Mouse (Mus musculus) gastrocnemius, postnatal 10 days (tissue): ENCODE measurements around the gene Tmprss9. TPM values are rescaled to one million over a fixed set of nuclear protein-coding genes. Genes with fewer than 3 reads are reported as not detected.
A peak's percentile ranks its signal among the peaks of the same experiment; 100 is the strongest.
"Not testable (repeated sequence)": the region's sequence is repeated elsewhere in the genome, so short reads cannot be mapped to it uniquely, and the experiment has no call there.

Experiments used
- DNase-seq: peaks from one replicate; pipeline ENCODE4 v3.0.0; 2021; ENCODE audit warnings: mixed read lengths
- long read RNA-seq, 2 experiments: library from polyadenylated mRNA; stranded (forward); transcript quantifications; one replicate each; pipeline ENCODE4 v2.0.0; 2021
- total RNA-seq, 2 experiments: library from RNA; stranded (reverse); gene quantifications; 2 replicates each; pipeline ENCODE4 v1.2.3; 2021

The Tmprss9 gene
- total RNA-seq = under 1 TPM in 1 of 2 experiments, not detected in 1; 0.07 TPM
- long read RNA-seq, experiment 1 = 0 reads
- long read RNA-seq, experiment 2 = 0 reads

DNA sequence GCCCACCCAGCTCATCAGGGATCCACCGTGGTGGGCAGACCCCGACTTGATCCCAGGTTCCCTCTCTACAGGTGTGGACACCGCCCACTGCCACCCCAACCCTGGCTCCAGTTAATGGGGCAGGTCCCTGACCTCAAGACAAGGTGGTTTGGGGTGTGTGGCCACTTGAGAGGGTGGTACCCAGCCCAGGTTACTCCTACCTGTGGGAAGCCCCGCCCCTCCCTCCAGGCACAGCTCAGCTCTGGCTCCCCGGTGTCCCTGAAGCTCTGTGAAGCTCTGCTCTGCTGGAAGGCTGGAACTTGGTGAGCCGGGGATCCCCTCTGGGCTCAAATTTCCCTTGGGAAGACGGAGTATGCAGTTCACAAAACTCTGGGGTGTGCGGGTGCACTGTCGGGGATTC lies at the start of gene Tmprss9:
Gene Tmprss9 (plus strand): TSS at position 268 of the 400 bp plus-strand sequence.
- no peak for DNase-seq

DNA sequence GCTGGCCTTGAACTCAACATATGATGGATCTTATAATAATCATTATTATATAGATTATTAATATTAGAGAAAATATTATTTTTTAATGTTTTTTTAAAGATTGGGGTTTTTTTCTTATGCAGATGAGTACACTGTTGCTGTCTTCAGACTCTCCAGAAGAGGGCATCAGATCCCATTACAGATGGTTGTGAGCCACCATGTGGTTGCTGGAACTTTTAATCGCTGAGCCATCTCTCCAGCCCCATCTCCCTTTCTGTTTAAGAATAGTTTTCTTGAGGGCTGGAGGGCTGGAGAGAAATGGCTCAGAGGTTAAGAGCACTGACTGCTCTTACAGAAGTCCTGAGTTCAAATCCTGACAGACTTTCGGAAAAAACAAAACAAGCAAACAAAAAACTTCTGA lies 49.7 kb upstream of the Tmprss9 start:
- DNase-seq = no peak

DNA sequence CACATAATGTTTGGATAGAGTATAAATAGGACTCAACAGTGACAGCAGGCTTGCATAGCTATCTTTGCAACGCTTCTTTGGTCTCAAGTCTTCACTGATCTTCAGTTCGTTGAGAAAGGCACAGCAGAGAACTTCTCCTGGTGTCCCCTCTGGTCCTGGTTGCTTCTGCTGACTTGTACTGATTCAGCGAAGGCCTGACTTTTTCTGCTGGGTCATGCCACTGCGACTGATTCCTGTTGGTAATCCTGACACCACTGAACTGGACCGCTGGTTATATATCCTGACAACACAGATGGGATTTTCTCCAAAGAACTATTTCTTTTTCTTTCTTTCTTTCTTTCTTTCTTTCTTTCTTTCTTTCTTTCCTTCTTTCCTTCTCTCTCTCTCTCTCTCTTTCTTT lies 49.1 kb upstream of the Tmprss9 start:
- DNase-seq = no peak

DNA sequence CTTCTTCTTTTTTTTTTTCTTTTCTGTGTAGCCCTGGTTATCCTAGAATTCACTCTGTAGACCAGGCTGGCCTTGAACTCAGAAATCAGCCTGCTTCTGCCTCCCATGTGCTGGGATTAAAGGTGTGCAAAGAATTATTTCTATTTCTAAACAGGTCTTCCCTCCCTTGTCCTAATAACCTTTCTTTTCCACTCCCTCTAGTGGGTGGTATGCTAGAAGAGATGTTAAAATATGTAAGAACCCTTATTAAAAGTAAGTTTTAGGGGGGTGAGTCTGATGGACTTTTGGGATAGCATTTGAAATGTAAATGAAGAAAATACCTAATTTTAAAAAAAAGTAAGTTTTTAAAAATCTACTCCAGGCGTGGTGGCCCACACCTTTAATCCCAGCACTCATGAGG lies 48.3 kb upstream of the Tmprss9 start:
- no peak for DNase-seq

DNA sequence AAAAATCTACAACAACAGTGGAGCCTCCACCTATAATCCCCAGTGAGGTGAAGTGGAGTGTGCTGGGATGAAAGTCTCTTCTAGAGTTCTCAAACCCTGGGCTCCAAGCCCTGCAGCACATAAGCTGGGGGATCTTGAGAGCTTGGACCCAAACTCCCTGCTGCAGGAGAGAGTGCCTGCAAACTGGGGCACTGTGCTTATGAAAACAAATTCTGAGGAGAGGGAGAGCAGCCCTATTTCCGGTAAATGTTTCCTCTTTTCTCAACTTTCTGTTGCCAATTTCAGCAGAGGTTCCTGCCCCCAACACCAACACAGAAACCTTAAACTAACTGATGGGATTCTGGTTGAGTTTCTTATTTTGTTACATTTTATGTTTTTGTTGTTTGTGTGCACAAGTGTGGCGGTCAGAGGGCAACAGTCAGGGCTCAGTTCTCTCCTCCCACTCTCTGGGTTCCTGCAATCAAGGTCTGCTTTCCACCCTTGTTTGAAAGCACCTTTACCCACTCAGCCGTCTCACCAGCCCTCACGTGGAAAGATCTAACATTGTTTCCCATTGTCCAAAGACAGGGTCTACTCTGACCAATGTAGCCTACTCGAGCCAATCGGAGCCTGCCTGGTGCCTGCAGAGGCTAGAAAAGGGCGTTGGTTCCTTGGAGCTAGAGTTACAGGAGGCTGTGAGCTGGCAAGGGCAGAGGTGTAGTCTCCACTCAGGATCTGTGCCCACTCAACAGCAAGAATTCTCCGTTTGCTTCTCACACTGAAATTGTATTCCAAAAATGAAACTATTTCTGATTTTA lies 47.6 kb upstream of the Tmprss9 start:
- DNase-seq = no peak

DNA sequence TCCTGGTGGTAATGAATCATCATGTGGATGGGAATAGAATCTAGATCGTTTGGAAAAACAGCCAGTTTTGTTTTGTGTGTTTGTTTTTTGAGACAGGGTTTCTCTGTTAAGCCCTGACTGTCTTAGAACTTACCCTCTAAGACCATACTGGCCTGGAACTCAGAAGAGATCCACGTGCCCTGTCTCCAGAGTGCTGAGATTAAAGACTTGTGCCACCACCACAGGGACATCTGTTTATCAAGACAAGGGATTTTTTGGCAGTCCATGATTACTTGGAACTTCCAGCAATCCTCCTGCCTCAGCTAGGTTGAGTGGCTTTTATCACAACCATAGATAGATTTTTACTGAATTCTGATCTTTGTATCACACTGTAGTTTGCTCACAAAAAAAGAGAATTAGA lies 46.8 kb upstream of the Tmprss9 start:
- no peak for DNase-seq

DNA sequence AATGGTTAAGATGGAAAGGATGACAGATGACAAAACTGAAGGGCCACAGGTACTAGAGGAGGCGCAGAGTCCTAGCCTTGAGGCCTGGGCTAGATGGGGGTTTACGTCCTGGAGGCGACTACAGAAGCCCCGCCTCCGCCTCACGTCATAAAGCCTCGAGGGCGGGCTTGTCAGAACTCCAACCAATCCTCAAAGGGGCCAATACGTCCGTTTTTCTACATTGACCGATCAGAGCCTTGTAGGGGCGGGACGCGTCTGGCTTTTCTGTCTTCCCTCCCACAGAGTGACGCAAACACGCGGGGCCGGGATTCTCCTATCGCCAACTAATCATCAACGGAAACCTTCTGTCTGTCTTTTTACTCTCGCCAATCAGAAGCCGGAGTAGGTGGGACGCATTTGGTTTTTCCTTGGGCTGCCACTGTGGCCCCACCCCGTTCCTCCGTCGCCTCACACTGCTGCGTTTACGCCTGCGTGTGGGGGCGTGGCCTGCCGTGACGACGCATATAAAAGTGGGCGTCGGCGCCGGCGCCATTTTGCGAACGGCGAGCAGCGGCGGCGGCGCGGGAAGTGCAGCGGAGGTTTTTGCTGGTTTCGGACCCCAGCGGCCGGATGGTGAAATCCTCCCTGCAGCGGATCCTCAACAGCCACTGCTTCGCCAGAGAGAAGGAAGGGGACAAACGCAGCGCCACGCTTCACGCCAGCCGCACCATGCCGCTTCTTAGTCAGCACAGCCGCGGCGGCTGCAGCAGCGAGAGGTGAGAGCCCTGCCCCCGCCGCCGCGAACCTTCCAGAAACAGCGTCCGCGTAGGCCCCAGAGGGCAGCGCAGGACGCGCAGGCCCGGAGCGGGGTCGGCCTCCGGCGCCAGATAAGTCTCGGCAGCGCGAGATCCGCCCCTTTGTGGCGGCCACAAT lies 45.2 kb upstream of the Tmprss9 start, which contains the start of gene Oaz1:
Gene Oaz1 (plus strand): TSS at position 506 of the 912 bp plus-strand sequence.
- peak; percentile 98 for DNase-seq

DNA sequence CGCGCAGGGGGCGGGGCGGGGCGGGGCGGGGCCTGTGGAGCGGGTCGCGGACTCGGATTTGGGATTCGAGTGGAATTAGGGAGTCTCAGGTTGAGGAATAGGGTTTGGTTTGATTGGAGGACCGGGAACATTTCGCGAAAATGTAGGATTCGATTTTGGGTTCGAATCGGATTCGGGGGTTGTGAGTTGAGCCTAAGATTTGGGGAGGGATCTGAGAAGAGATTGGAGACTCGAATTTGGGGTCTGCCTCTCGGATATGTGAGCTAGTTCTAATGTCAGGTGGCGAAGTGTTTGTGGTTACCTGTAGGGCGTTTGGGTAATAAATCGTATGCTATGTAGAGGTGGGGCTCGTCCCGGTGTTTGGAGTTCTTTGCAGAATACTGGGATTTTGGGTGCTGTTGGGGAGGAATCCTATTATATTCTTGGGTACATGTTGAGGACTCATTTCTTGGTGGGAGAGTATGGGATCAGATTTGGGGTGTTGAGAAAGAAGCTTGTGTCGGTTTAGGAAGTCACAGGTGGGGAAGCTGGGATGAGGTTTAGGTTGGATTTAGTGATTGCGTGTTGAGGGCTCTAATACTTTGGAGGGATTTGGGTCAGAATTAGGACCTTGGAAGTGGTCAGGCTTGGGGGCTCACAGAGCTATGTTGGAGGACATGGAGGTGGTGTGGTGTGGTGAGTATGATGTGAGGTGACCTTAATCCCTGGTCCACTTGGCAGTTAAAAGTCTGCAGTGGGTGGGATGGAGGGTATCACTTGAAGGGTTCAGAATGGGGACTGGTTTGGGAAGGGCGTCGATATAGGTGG lies 44.4 kb upstream of the Tmprss9 start:
- no peak for DNase-seq

DNA sequence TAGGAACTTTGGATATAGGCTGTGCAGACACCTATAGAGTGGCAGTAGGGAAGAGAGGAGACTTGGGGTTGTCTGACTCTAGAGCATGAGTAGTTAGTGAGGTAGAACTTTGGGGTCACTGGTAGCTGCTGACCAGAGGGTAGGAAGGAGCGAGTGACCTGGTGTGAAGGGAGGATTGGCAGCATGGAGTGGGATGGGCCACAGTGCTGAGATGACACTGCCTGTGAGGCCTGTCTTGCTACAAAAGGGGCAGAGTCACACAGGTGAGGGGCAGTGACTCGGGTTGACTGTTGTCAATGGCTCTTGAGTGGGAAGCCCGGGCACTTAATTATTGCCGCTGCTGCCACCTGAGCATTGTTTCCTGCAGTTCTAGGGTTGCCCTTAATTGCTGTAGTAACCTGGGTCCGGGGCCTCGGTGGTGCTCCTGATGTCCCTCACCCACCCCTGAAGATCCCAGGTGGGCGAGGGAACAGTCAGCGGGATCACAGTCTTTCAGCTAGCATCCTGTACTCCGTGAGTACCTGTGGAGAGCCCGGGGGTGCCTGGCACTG lies 43.7 kb upstream of the Tmprss9 start:
- DNase-seq = no peak

DNA sequence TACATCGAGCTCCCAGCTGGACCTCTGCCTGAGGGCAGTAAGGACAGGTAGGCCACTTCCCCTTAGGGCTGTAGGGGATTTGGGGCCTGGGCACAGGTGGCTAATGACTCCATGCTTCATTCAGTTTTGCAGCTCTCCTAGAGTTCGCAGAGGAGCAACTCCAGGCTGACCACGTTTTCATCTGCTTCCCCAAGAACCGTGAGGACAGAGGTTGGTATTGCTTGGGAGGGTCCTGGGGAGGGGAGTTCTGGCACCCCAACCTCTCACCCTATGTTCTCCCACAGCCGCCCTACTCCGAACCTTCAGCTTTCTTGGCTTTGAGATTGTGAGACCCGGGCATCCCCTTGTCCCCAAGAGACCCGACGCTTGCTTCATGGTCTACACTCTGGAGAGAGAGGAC lies 43.1 kb upstream of the Tmprss9 start:
- DNase-seq = not testable (repeated sequence)

DNA sequence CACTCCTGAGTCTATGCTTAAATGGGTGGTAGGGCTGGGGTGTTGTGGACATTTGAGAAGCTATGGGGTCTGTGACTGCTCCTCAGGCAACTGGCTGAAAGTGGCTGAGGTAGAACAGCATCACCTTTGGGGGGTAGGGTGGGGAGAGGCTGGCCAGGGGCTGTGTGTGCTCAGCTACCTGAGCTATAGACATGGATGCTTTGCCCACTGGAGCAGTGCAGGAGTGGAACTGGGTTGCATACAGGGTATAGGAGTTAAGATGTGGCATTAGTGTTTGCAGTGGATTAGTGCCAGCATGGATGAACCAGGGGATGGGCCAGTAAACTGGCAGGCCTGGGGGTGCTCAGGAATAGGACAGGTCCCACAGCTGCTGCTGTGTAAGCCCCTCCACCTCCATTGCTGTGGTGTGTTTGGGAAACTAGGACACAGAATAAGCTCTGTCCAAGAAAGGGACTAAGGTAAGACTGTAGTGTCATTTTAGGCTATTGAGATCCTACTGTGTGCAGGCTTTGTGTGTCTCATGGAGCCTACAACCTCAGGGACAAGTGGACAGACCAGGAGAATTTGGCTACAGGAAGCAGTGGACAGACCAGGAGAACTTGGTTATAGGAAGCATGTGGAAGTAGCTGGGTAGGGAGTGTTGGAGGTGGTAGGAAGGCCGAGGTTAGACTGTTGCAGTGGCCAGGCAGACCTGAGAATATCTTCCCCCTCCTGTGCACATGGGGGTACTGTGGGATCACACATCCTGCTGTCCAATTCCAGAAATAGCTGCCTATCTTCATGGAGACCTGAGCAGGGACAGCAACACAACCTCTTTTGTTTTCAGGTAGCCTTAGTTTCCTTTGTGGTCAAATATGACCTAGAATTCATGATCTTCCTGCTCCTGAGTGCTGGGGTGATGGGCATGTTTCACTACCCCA lies 42.0 kb upstream of the Tmprss9 start:
- no peak for DNase-seq

DNA sequence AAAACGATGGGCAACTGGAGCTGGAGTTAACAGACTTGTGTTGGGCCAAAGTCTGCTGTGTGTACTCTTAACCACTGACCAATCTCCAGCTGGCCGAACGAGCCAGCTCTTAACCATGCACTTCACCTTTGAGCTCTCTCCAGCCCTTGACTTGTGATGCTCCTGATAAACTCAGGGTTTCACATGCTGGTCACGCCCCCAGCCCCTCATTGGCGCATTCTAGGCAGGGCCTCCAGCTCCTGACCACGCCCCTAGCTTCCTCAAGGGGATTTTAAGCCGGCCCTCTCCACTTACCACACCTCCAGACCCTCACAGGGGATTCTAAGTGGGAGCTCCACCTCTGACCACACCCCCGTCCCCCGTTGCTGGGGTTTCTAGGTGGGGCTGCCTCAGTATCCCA lies 40.5 kb upstream of the Tmprss9 start:
- DNase-seq = peak; percentile 52

DNA sequence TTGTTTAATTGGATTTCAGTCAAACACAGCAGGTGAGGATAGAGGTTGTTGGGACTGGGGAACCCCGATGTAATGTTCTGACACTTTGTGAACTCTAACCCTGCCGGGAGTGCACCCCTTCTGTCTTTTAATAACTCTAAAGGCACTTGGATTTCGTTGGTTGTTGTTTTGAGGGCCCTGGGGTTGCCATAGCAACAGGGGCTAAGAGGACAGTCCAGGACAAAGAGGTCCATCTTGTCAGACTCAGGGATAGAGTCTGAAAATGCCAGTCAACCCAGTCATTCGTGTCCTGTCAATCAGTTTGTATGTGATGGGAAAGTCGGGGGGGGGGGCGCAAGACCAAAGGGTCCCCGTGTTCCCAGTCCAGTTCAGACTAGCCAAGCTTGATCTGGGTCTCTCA lies 38.8 kb upstream of the Tmprss9 start:
- no peak for DNase-seq

DNA sequence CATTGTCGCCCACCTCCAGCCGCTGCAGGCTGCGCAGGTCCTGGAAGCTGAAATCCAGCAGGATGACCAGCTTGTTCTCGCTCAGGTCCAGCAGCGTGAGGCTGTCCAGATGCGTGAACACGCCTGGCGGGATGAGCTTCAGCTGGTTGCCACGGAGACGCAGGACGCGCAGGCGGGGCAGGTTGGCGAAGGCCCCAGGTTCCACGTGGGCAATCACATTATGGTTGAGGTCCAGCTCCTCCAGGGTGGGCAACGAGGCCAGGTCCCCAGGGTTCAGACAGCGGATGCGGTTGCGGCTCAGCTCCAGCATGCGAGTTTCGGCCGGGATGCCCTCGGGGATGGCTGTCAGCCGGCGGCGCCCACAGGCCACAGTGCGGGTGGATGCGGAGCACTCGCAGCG lies 36.0 kb upstream of the Tmprss9 start:
- DNase-seq = no peak

DNA sequence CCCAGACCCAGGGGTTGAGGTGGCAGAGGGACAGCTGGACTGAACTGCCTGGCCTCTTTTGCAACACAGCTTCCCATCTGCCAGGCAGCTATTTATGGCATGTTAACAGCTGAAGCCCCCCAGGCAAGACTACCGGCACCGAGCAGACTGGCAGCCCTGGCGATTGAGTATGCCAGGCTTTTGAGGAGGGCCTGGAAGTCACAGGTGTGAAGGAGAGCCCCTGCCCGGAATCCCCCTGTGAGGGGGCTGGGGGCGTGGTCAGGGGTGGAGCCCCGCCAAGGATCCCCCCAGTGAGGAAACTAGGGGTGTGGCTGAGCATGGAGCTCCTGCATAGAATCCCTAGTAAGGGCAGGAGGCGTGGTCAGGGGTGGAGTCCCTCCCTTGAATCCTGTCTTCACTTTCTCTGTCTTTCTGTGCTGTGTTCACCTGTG lies 34.7 kb upstream of the Tmprss9 start:
- DNase-seq = peak; percentile 47

DNA sequence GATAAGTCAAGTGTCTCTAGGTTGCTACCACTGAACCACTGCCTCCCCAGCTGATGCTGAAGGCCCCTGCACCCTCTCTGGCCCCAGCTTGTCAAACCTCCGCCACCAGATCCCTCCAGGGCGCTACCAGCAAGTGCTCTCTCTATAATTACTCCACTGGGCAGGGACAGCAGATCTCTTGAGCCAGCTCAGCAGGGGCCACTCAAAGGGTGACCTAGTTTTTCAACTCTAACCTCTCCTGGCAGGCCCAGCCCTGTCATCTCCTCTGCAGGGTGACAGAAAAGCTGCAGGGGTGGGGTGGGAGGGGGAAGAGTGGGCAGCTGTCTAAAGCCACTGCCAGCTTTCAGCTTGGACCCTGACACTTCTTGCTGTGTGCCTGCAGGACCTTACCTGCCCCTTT lies 33.8 kb upstream of the Tmprss9 start:
- no peak for DNase-seq

DNA sequence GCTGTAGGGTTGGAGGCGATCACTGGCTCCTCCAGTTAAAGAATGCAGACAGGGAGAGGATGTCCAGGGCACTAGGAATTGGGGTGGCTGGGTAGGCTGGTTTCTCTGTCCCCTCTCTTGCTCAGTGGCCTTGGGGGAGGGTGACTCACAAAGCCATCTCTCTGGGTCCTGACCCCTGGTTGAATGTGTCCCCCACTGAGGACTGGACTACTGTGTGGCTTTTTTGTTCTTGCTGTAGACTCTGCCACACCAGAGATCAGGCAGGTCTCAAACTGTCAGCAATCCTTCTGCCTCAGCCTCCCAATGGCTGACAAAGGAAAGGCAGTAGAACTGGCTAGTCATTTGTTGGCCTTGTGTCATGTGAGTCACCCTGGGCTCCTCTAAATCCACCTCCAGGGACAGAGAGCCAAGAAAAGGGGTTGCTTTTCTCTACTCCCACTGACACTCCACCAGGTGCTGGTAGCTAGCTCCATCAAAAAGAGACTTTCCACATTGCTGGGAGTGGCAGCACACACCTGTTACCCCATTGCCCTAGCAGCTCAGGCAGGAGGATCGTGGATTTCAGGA lies 33.2 kb upstream of the Tmprss9 start:
- DNase-seq = no peak

DNA sequence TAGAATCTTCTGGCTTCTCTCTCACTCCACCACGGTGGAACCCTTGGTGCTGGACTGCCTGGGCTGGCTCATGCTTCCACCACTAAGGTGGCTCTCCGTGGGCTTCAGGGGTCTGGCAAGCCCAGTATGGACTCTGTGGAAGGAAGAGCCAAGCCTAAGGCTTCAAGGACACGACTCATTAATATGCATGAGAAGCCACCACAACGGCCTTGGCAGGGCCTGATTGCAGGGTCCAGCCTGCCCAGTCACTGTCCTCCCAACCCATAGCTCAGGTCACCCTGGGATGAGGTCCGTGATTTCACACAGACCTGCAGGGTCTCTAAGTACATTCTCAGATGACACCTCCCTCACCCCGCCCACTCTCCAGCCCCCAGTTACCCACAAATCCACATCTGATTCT lies 31.8 kb upstream of the Tmprss9 start:
- no peak for DNase-seq

DNA sequence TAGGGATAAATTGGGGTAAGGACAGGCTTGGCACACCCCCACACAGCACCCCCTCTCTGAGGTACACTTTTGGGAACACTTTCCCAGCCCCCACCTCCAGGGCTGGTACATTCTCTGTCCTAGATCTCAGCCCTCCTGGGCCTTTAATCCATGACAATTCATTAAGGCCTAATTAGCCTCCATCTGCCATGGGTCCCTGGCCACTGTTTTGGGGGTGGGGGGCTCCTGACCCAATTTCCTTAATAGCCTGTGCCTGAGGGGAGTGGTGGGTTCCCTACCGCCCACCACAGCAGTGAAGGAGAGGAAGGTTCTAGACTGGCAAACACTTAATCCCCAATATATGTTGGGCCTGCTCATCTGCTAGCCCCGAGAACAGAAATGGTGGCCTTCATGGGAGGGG lies 30.0 kb upstream of the Tmprss9 start:
- no peak for DNase-seq

DNA sequence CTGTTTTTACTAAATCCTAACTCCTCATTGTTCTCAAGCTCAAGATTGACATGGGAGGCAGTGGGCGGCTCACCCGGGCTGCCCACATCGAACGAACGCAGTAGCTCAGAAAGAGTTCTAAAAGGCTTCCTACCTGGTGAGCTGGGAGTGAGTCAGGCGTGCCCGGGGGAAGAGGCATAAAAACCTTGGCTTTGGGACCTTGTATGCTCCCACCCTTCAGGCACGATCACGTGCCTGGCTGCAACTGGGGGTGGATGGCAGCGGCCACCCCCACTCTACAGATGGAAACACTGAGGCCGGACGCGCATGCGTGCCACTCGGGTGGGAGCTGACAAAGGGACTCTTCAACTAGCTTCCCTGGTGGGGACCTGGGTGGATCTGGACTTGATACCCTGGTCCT lies 29.3 kb upstream of the Tmprss9 start:
- DNase-seq = no peak
